Mouse (Mus musculus): ENCODE results near the gene Ilk. TPM values are rescaled to one million over a fixed set of nuclear protein-coding genes. Genes with fewer than 3 reads are reported as not detected.
A peak's percentile ranks its signal among the peaks of the same experiment; 100 is the strongest.

Gene Ilk
- total RNA-seq, 2 experiments from 2014 or later: 135 to 139 TPM

GRCm38 (mm10) chr7:105786506-105787284 is 50.3 kb downstream of the Ilk start:
- DNase-seq: no peak

GRCm38 (mm10) chr7:105787285-105788140 is 51.1 kb downstream of the Ilk start, which contains the start of gene Dchs1:
Dchs1 (minus strand) TSS chr7:105787654.
- DNase-seq: peak; percentile 46

DNA sequence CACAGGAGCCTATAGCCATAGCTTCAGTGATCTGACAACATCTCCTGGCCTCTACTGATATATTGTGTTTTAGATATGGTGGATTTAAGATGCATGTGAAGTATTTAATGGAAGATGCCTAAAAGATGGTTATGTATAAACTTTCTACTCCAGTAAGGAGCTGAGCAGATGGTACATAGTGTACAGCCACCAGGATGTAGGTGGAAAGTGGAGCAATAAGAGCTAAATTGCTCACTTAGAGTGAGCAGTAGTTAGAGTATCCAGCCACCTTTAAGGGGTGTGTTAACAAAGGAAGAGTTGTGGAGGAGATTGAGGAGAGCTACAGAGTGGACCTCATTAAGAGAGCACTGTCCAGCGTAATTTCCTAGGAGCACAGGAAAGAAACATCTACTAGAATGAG is 54.8 kb downstream of the Ilk start:
- DNase-seq: no peak

Other genes with a start within 250 kb of the Ilk start
- 10 to 100 TPM; 59.2 to 68.1 TPM for gene Smpd1, start 182.2 kb upstream of the Ilk start, total RNA-seq (2021)
- gene Apbb1, start 154.9 kb upstream of the Ilk start, total RNA-seq (2021): 10 to 100 TPM; 19.6 to 25.2 TPM
- gene Hpx, start 136.5 kb upstream of the Ilk start, total RNA-seq (2021): 100 to 1,000 TPM; 313 to 789 TPM
- gene Trim3, start 103.0 kb upstream of the Ilk start, total RNA-seq (2021): 10 to 100 TPM; 32.5 to 45.1 TPM
- 100 to 1,000 TPM; 129 to 132 TPM for gene Timm10b, start 96.5 kb upstream of the Ilk start, total RNA-seq (2021)
- gene Arfip2, start 96.2 kb upstream of the Ilk start, total RNA-seq (2021): 10 to 100 TPM; 48.3 to 57.8 TPM
- gene Gm45799, start 96.0 kb upstream of the Ilk start, total RNA-seq (2021): 10 to 100 TPM in 1 of 2 experiments, 1 to 10 TPM in 1; 6.3 to 10.4 TPM
- gene Dnhd1, start 85.8 kb upstream of the Ilk start, total RNA-seq (2021): 1 to 10 TPM; 3.0 to 4.7 TPM
- gene Rrp8, start 793 bp downstream of the Ilk start, total RNA-seq (2021): 10 to 100 TPM; 15.3 to 17.6 TPM
- 100 to 1,000 TPM; 167 to 172 TPM for gene Taf10, start 7.8 kb downstream of the Ilk start, total RNA-seq (2021)
- 10 to 100 TPM; 65.5 to 68.8 TPM for gene Tpp1, start 15.6 kb downstream of the Ilk start, total RNA-seq (2021)
- 10 to 100 TPM; 11.8 to 17.1 TPM for gene Dchs1, start 51.1 kb downstream of the Ilk start, total RNA-seq (2021)
- 100 to 1,000 TPM; 208 to 232 TPM for gene Mrpl17, start 74.5 kb downstream of the Ilk start, total RNA-seq (2021)
- gene Gm4070, start 217.4 kb downstream of the Ilk start, total RNA-seq (2021): 1 to 10 TPM; 1.5 to 4.0 TPM